Mouse (Mus musculus) CH12.LX (cell line): ENCODE measurements at regions not wholly inside any gene's neighbourhood (a gene's known extent, or its start where the extent isn't known, plus 50 kb on each side); places are given as distances from the start of the nearest gene placed in this dataset.

Source experiments
- DNase-seq: peaks from one replicate; pipeline ENCODE4 v3.0.0-alpha.2; 2013; ENCODE audit errors: extremely low read depth
- H3K27ac ChIP-seq: 2 replicates; pipeline ENCODE4 v1.5.1; 2012; ENCODE audit warnings: low read depth, mild to moderate bottlenecking, control low read depth, moderate library complexity; ENCODE audit not compliant: insufficient read depth
- H3K27me3 ChIP-seq: replicated peaks from 2 replicates; pipeline ENCODE3; 2012; ENCODE audit warnings: inconsistent platforms
- H3K36me3 ChIP-seq, 2 experiments: replicated peaks in 1 of 2; 2 replicates each; pipeline versions ENCODE3 to v1.6.1; 2012; ENCODE audit warnings: inconsistent platforms in 1 of 2, low read length in 1 of 2, mild to moderate bottlenecking in 1 of 2, mixed read lengths in 1 of 2, moderate library complexity in 1 of 2; ENCODE audit not compliant: control insufficient read depth in 1 of 2, insufficient read depth in 1 of 2
- H3K4me1 ChIP-seq, 2 experiments: 2 replicates each; pipeline ENCODE4 v1.6.1; 2012; ENCODE audit warnings: inconsistent platforms in 1 of 2, moderate library complexity in 1 of 2; ENCODE audit not compliant: insufficient read depth in 2 of 2, control insufficient read depth in 1 of 2
- H3K4me2 ChIP-seq: 2 replicates; pipeline ENCODE4 v1.6.1; 2012; ENCODE audit warnings: low read depth, mild to moderate bottlenecking, control low read depth; ENCODE audit not compliant: poor library complexity, insufficient read depth, severe bottlenecking
- H3K4me3 ChIP-seq, 3 experiments: fragments of 150-350 bp in 1 of 3; sonication (generic) in 1 of 3; replicated peaks in 1 of 3; 2 replicates each; pipeline versions ENCODE3 to v1.5.1; 2011 to 2012; ENCODE audit warnings: low read depth in 2 of 3, low read length in 2 of 3, mild to moderate bottlenecking in 2 of 3, moderate library complexity in 2 of 3, control low read depth in 1 of 3, improper control_type of control experiment in 1 of 3, inconsistent platforms in 1 of 3, mixed read lengths in 1 of 3; ENCODE audit not compliant: poor library complexity in 1 of 3
- H3K79me2 ChIP-seq: replicated peaks from 2 replicates; pipeline ENCODE4 v1.6.1; 2012; ENCODE audit warnings: mild to moderate bottlenecking, moderate library complexity; ENCODE audit not compliant: control insufficient read depth, poor library complexity, insufficient read depth, severe bottlenecking; ENCODE audit errors: extremely low read depth
- H3K9ac ChIP-seq: 2 replicates; pipeline ENCODE4 v1.6.1; 2012; ENCODE audit warnings: low read depth, mild to moderate bottlenecking, control low read depth, moderate library complexity; ENCODE audit not compliant: insufficient read depth
- H3K9me3 ChIP-seq: replicated peaks from 2 replicates; pipeline ENCODE3; 2012; ENCODE audit warnings: low read length, inconsistent platforms, mixed read lengths
- CHD1 ChIP-seq: IDR thresholded peaks from 2 replicates; pipeline ENCODE4 v1.6.1; 2012; ENCODE audit warnings: low read depth, low read length, improper control_type of control experiment, inconsistent platforms
- CHD2 ChIP-seq: IDR thresholded peaks from 2 replicates; pipeline ENCODE4 v1.6.1; 2011; ENCODE audit warnings: low read length, improper control_type of control experiment
- E2F4 ChIP-seq: IDR thresholded peaks from 2 replicates; pipeline ENCODE4 v1.6.1; 2011; ENCODE audit warnings: low read depth, low read length, improper control_type of control experiment; ENCODE audit not compliant: insufficient replicate concordance
- ELF1 ChIP-seq: IDR thresholded peaks from 2 replicates; pipeline ENCODE4 v1.6.1; 2014; ENCODE audit warnings: low read depth, mild to moderate bottlenecking, inconsistent platforms, low read length, improper control_type of control experiment
- ETS1 ChIP-seq: conservative IDR thresholded peaks from 2 replicates; pipeline ENCODE4 v1.6.1; 2012; ENCODE audit warnings: low read depth, mild to moderate bottlenecking, inconsistent platforms, low read length, improper control_type of control experiment, moderate library complexity
- GABPA ChIP-seq: IDR thresholded peaks from 2 replicates; pipeline ENCODE4 v1.6.1; 2012; ENCODE audit warnings: low read depth, low read length, improper control_type of control experiment, inconsistent platforms; ENCODE audit not compliant: insufficient replicate concordance
- IRF4 ChIP-seq: IDR thresholded peaks from 2 replicates; pipeline ENCODE4 v1.6.1; 2014; ENCODE audit warnings: low read depth, mild to moderate bottlenecking, inconsistent platforms, low read length, improper control_type of control experiment
- JUN ChIP-seq: IDR thresholded peaks from 2 replicates; pipeline ENCODE4 v1.6.1; 2011; ENCODE audit warnings: low read depth, mild to moderate bottlenecking, low read length, improper control_type of control experiment, moderate library complexity; ENCODE audit not compliant: insufficient read depth
- MAFK ChIP-seq: IDR thresholded peaks from 2 replicates; pipeline ENCODE4 v1.6.1; 2011; ENCODE audit warnings: low read length, improper control_type of control experiment; ENCODE audit not compliant: insufficient replicate concordance
- MAZ ChIP-seq: IDR thresholded peaks from 2 replicates; pipeline ENCODE4 v1.6.1; 2012; ENCODE audit warnings: low read depth, mild to moderate bottlenecking, inconsistent platforms, low read length, improper control_type of control experiment, moderate library complexity
- MEF2A ChIP-seq: IDR thresholded peaks from 2 replicates; pipeline ENCODE4 v1.6.1; 2014; ENCODE audit warnings: low read depth, mild to moderate bottlenecking, inconsistent platforms, low read length, improper control_type of control experiment, borderline replicate concordance
- MYC ChIP-seq: IDR thresholded peaks from 2 replicates; pipeline ENCODE4 v1.6.1; 2011; ENCODE audit warnings: low read depth, mild to moderate bottlenecking, improper control_type of control experiment, low read length
- NRF1 ChIP-seq: IDR thresholded peaks from 2 replicates; pipeline ENCODE4 v1.6.1; 2014; ENCODE audit warnings: low read depth, mild to moderate bottlenecking, inconsistent platforms, low read length, improper control_type of control experiment, moderate library complexity
- PAX5 ChIP-seq: IDR thresholded peaks from 2 replicates; pipeline ENCODE4 v1.6.1; 2012; ENCODE audit warnings: low read length, inconsistent platforms, mixed read lengths
- POLR2A ChIP-seq: IDR thresholded peaks from 2 replicates; pipeline ENCODE4 v1.6.1; 2011; ENCODE audit warnings: low read depth, mild to moderate bottlenecking, improper control_type of control experiment, low read length
- RAD21 ChIP-seq: IDR thresholded peaks from 2 replicates; pipeline ENCODE4 v1.6.1; 2011; ENCODE audit warnings: low read depth, mild to moderate bottlenecking, low read length, improper control_type of control experiment, moderate library complexity
- SMC3 ChIP-seq: IDR thresholded peaks from 2 replicates; pipeline ENCODE4 v1.6.1; 2011; ENCODE audit warnings: low read depth, low read length, improper control_type of control experiment
- TBP ChIP-seq: conservative IDR thresholded peaks from 2 replicates; pipeline ENCODE4 v1.6.1; 2011; ENCODE audit warnings: low read depth, low read length, improper control_type of control experiment
- UBTF ChIP-seq: IDR thresholded peaks from 2 replicates; pipeline ENCODE4 v1.6.1; 2012; ENCODE audit warnings: low read depth, mild to moderate bottlenecking, inconsistent platforms, low read length, improper control_type of control experiment, moderate library complexity
- ZC3H11A ChIP-seq: IDR thresholded peaks from 2 replicates; pipeline ENCODE4 v1.6.1; 2012; ENCODE audit warnings: low read depth, mild to moderate bottlenecking, inconsistent platforms, low read length, improper control_type of control experiment
- ZNF384 ChIP-seq: IDR thresholded peaks from 2 replicates; pipeline ENCODE4 v1.6.1; 2012; ENCODE audit warnings: low read depth, low read length, improper control_type of control experiment, inconsistent platforms
- dilution Hi-C: fragments of 300-500 bp; cut with MboI; formaldehyde crosslinking; loops from 2 replicates; pipeline ENCODE4 v1.14.3; 2020; ENCODE audit warnings: low sequenced_read_pairs; ENCODE audit not compliant: extremely low pct_unique_long_range_greater_than_20kb, extremely low pct_ligation_motif_present
- in situ Hi-C: fragments of 300-500 bp; cut with MboI; formaldehyde crosslinking; loops from 3 replicates; pipeline ENCODE4 v1.14.3; 2019; ENCODE audit warnings: low sequenced_read_pairs, low pct_ligation_motif_present, low pct_unique_long_range_greater_than_20kb, mixed read lengths

- Histone ChIP-seq H3K79me2 (no peaks in the 10 kb centered on the region), H3K36me3 (no peaks in the 10 kb centered on the region), H3K9me3 (no peaks in the 10 kb centered on the region), H3K27me3 (peaks cover 35% of the 10 kb centered on the region), H3K4me2 (no peak overlapping the region), H3K4me3 (no peak overlapping the region), H3K27ac (no peak overlapping the region), H3K4me1 (no peaks in the 10 kb centered on the region), H3K9ac (no peak overlapping the region)
- no peak for DNase-seq
- in situ Hi-C loops (no loop called here), dilution Hi-C loops (no loop called here)
- TF ChIP-seq NRF1: no peak
- TF ChIP-seq IRF4: no peak
- TF ChIP-seq UBTF: no peak
- TF ChIP-seq JUN: no peak
- TF ChIP-seq MEF2A: no peak
- TF ChIP-seq GABPA: no peak
- TF ChIP-seq POLR2A: no peak
- no peak for TF ChIP-seq SMC3
- no peak for TF ChIP-seq ZNF384
- TF ChIP-seq ZC3H11A: no peak
- no peak for TF ChIP-seq RAD21
- no peak for TF ChIP-seq E2F4
- no peak for TF ChIP-seq CHD2
- TF ChIP-seq MYC: no peak
- no peak for TF ChIP-seq TBP
- TF ChIP-seq MAZ: no peak
- no peak for TF ChIP-seq MAFK
Measured at GRCm38 (mm10) chr6:94811846-94812245, 111.9 kb upstream of the Lrig1 start.

- Histone ChIP-seq H3K4me3 (no peak overlapping the region), H3K9ac (no peak overlapping the region), H3K4me2 (no peak overlapping the region), H3K9me3 (no peaks in the 10 kb centered on the region), H3K36me3 (no peaks in the 10 kb centered on the region), H3K79me2 (no peaks in the 10 kb centered on the region), H3K4me1 (no peaks in the 10 kb centered on the region), H3K27me3 (peaks cover 36% of the 10 kb centered on the region), H3K27ac (no peak overlapping the region)
- DNase-seq: no peak
- in situ Hi-C loops: no loop called here
- dilution Hi-C loops: no loop called here
- TF ChIP-seq CHD1 (no peak), PAX5 (no peak), CHD2 (no peak), MAFK (no peak), ELF1 (no peak), E2F4 (no peak), ETS1 (no peak), ZC3H11A (no peak)
- TF ChIP-seq, all 38 proteins: peak for 0
Measured at GRCm38 (mm10) chr6:94807216-94807615, 107.3 kb upstream of the Lrig1 start.
